Mouse (Mus musculus): ENCODE measurements around the gene Ddx10. TPM values are rescaled to one million over a fixed set of nuclear protein-coding genes. Genes with fewer than 3 reads are reported as not detected.
A peak's percentile ranks its signal among the peaks of the same experiment; 100 is the strongest.

The Ddx10 gene
- total RNA-seq (2021), result 10 to 100 TPM; 19.8 to 22.5 TPM
- long read RNA-seq, experiment 1, transcript Ddx10-201 (18 exons, 3,128 nt), result major isoform, 9 of 12 reads
- long read RNA-seq, experiment 1, partial matches to known transcripts, result 2 of 12 reads
- long read RNA-seq, experiment 1, other reads (novel, unspliced or antisense), result 1 of 12 reads
- long read RNA-seq, experiment 2, transcript Ddx10-201 (18 exons, 3,128 nt), result major isoform, 17 of 19 reads
- long read RNA-seq, experiment 2, partial matches to known transcripts, result 2 of 19 reads
- long read RNA-seq, experiment 2, other reads (novel, unspliced or antisense), result 0 of 19 reads

GRCm38 (mm10) chr9:53247953-53248397 lies at the start of gene Ddx10:
Ddx10 (minus strand) TSS chr9:53248053.
- peak; percentile 98 for DNase-seq (ENCODE audit: low spot score in 2 of 2)

DNA sequence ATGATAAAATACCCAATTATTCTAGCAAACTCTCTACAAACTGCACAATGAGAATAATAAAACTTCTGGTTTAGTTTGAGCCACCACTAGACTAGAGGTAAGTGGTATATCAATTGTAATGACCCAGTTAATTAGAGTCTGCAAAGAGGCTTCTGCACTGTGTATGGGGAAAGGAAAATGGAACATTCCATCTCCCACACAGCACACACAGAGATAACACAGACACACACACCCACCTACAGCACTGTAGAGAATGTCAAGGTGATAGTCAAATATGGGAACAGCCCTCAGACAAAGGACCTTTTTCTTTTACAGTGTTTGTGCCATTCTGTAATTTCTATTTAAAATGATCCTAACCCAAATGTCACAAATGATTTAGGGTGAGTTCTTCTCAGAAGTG lies 45.0 kb upstream of the Ddx10 start:
- DNase-seq (ENCODE audit: low spot score in 2 of 2), result no peak

DNA sequence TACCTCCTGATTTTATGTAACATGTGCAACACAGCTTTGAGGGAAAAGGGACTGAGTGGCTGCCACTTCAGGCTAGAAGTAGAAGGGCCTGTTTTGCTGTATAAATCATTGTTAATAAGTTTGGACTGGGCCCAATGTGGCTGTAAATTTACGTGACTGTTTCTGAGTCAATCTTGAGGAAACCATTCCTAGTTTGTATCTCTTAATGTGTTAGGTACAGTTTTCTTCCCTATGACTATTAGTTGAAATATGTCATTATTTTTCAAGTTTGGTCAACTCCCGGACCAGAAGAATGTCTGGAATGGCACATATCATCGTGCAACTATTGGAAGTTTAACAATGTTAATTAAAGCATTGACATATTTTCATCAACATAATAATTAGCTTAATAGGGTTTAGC lies 42.2 kb upstream of the Ddx10 start:
- DNase-seq (ENCODE audit: low spot score in 2 of 2), result no peak

DNA sequence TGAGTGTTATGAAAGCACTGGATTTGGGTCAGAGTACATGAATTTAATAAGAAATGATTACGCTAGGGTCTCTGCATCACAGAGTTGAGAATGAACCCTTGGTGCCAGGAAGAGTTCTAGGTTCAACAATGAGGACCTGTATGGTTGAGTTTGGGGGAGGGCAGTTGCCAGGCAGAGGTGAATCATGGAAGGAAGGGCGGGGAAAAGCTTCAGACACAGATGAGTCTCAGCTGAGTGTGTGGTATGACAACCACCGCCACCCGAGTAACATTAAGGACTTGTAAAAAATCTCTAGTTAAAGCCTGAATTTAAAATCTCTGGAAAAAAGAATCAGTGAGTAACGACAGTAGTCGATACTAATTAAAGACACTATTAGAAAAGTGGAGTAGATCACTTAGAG lies 38.9 kb upstream of the Ddx10 start:
- no peak for DNase-seq (ENCODE audit: low spot score in 2 of 2)

GRCm38 (mm10) chr9:53278997-53279396 lies 31.1 kb upstream of the Ddx10 start:
- no peak for DNase-seq (ENCODE audit: low spot score in 2 of 2)

GRCm38 (mm10) chr9:53276381-53276780 lies 28.5 kb upstream of the Ddx10 start:
- DNase-seq (ENCODE audit: low spot score in 2 of 2), result no peak

DNA sequence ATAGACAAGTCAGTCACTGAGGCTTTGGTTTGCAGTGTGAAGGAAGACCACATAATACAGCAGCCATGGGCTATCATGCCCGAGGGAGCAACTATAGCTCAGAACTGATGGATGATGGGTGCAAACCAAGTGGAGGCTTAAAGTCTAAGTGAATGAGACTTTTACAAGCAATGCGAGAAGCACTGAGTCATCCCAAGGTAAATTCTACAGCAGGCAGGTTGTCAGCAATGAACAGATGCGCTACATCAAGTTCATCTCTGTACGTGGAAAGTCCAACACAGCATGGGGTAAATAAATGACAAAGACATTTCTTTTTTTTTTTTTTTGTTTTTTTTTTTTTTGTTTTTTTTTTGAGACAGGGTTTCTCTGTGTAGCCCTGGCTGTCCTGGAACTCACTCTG lies 24.9 kb upstream of the Ddx10 start:
- DNase-seq (ENCODE audit: low spot score in 2 of 2), result no peak

DNA sequence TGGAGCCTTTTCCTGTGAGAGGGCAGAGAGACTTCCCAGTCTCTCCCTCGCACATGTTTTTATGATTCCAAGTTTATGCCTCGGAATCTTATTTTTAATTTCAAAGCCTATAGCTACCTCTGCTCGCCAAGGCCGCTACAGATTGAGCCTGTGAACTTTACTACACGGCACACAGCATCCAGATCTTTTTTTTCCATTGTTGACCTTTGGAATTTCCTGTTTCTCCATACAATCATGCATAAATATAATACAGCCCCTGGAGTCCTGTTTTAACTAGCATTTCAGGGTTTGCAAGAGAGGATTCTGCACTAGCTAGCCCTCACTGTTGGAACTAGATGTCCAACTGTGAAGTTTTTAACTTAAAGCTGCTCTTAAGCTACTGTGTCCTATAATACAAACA lies 24.4 kb upstream of the Ddx10 start:
- no peak for DNase-seq (ENCODE audit: low spot score in 2 of 2)

DNA sequence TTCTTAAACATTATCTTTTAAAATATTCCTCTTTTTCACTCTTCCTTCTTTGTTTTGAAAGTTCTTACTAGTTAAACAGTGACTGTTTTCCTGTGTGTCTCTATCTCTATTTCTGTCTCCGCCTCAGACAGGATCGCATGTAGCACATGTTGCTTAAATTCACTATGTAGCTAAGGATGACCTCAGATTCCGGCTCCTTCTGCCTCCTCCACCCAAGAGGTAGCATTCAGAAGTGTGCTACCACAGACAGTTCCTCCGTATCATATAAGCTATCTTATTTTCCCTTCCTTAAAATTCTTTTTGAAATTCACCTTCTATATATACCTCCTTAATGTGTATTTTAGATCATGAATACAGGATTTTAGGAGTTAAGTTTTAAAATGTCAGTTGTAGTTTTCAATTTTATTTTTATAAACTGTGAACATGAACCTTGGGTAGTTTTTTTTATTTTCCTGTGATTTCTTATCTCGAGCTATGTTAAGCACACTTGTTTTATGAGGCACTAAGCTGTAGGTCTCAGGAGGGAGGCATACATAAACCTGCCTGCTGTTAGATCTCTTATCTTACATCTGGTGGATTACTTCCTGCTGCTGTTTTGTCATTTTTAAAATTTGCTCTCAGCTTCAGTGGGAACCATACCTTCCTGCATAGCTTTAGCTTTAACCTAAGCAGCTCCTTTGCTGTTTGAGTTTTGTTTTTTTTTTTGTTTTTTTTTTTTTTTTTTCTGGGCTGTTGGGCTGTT lies 23.6 kb upstream of the Ddx10 start:
- DNase-seq (ENCODE audit: low spot score in 2 of 2), result no peak

- no peak for DNase-seq (ENCODE audit: low spot score in 2 of 2)
Measured at GRCm38 (mm10) chr9:53269466-53269755, 21.6 kb upstream of the Ddx10 start.

GRCm38 (mm10) chr9:53268731-53269465 lies 21.0 kb upstream of the Ddx10 start:
- no peak for DNase-seq (ENCODE audit: low spot score in 2 of 2)

DNA sequence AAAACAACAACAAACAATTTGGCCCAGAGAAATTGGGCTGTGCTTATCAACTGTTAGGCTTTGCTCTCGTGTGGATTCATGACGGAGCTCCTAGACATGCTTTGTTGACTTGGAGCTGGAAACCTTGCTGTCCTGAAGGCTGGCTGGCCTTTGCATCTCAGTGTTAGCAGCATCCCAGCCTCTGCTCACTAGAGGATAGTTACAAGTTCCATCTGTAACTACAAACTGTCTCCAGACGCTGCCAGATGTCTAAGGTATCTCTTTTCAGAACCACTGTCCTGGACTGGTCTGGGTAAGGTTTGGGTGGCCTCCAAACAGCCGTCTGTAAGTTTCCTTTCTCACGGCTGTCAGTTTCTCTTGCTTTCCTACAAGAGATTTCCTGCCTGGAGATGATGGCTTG lies 20.2 kb upstream of the Ddx10 start:
- no peak for DNase-seq (ENCODE audit: low spot score in 2 of 2)

- DNase-seq (ENCODE audit: low spot score in 2 of 2), result no peak
Measured at GRCm38 (mm10) chr9:53265589-53265988, 17.7 kb upstream of the Ddx10 start.

GRCm38 (mm10) chr9:53264387-53264786 lies 16.5 kb upstream of the Ddx10 start:
- no peak for DNase-seq (ENCODE audit: low spot score in 2 of 2)

- DNase-seq (ENCODE audit: low spot score in 2 of 2), result no peak
Measured at GRCm38 (mm10) chr9:53258199-53258598, 10.3 kb upstream of the Ddx10 start.

GRCm38 (mm10) chr9:53257772-53258171 lies 9.9 kb upstream of the Ddx10 start:
- DNase-seq (ENCODE audit: low spot score in 2 of 2), result no peak

- DNase-seq (ENCODE audit: low spot score in 2 of 2), result no peak
Measured at GRCm38 (mm10) chr9:53256690-53257305, 8.9 kb upstream of the Ddx10 start.

GRCm38 (mm10) chr9:53254368-53254767 lies 6.5 kb upstream of the Ddx10 start:
- DNase-seq (ENCODE audit: low spot score in 2 of 2), result peak; percentile 66 to 74

DNA sequence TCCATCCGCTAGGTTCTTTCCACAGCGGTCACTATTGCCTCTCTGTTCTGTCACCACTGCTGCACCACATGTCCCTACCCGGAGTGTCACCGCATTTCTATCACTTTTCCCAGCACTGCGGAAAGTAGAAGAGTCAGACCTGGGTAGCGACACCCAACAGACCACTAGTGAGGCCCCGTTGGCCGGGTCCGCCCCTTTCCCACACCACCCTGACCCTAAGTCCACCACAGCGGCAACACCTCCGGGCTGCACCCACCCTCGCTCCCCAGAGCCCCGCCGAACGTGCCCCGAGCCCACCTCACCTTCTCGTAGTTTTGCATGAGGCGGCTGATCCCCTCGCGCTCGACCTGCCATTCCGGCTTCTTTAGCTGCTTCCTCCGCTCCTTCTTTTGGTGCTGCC lies 337 bp downstream of the Ddx10 start:
- DNase-seq (ENCODE audit: low spot score in 2 of 2), result no peak

DNA sequence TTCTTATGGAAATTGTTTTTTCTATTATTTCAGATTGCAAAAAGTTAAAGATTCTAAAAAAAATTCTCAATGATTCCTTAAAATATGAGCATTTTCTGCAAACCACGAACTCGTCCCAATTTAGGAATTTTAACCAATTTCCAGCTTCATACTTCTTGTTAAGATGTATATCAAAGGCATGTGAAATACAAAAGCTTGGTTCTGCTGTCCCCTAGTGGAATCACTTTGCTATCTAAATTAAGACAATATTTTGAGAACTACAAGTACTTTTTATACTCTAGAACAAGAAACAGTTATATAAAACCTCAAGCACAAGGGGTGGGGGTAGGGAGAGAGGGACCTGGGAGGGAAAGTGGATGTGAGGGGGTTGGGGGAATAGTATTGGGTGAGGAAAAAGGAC lies 29.7 kb downstream of the Ddx10 start:
- peak in 1 of 2 experiments; percentile 63 for DNase-seq (ENCODE audit: low spot score in 2 of 2)

DNA sequence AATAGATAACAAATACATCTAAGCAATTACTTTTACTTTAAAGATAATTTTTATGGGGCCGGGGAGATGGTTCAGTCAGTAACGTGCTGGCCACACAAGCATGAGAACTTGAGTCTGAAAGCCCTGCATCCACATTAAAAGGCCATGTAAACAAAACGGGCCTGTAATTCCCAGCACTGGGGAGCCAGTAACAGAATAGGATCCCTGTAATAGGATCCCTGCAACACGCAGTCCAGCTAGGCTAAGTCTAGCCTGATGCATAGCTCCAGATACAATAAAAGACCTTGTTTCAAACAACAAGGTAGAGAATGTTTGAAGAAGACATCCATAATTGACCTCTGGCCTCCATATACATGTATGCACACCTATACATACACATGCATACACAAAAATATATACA lies 39.6 kb downstream of the Ddx10 start:
- no peak for DNase-seq (ENCODE audit: low spot score in 2 of 2)

- DNase-seq (ENCODE audit: low spot score in 2 of 2), result no peak
Measured at GRCm38 (mm10) chr9:53174590-53174989, 73.3 kb downstream of the Ddx10 start.
